Mouse (Mus musculus): Measurements from ENCODE around the gene Nrxn3. TPM values are rescaled to one million over a fixed set of nuclear protein-coding genes. Genes with fewer than 3 reads are reported as not detected.
A peak's percentile ranks its signal among the peaks of the same experiment; 100 is the strongest.

The Nrxn3 gene
- polyA plus RNA-seq, 1 experiment from 2014 or later: 88.1 TPM

DNA sequence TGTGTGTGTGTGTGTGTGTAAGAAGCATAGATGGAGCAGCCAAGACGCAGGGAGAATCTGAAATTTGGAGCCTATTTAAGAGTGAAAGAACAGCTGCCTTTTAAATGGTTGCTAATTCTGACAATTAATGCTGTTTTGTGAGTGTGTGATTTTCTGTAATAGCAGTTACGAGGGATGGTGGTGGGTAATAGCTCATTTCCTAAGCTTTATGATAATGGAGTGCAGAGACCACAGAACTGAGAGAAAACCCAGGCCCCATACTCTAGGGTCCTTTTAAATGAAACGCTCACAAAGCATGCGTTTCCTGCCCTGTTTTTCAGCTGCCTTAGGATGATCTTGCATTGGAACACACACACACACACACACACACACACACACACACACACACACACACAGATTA is 137.7 kb downstream of the Nrxn3 start:
- H3K27me3 ChIP-seq: no peaks in the 10 kb centered on the region
- ATAC-seq: peak; percentile 78
- 0 out of 2 replicates have a peak overlapping the region, but pooled peaks have one; percentile 19 for H3K9ac ChIP-seq (replicated peaks)
- no peak overlapping the region for H3K4me2 ChIP-seq (replicated peaks)
- H3K27ac ChIP-seq: peak overlapping the region; percentile 66
- peaks cover 26% of the 10 kb centered on the region for H3K4me1 ChIP-seq (replicated peaks)
- no peak overlapping the region for H3K4me3 ChIP-seq (replicated peaks)
- whole genome bisulfite sequencing: 10% methylated on average over 4 of the region's 4 CpGs
- no peaks in the 10 kb centered on the region for H3K36me3 ChIP-seq
- H3K9me3 ChIP-seq: no peaks in the 10 kb centered on the region

DNA sequence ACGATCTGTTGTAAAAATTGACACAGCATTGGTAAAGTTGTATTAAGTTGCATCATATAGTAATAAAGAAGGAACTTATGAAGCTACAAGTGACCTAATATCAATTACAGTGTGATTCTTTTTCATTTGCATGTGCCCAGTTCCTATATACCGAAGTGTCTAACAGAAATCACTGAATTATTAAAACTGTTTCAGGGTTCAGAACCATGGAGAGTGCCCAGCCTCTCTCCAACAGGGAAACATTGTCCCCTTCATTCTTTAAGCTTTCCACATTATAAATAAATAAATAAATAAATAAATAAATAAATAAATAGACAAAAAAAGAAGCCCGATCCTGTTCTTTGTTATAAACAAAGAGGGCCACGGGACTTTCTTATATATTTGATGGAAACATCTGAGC is 140.4 kb downstream of the Nrxn3 start:
- WGBS: 73% methylated on average over 4 of the region's 4 CpGs
- Histone ChIP-seq H3K36me3 (no peaks in the 10 kb centered on the region), H3K4me2 (replicated peaks) (no peak overlapping the region), H3K27me3 (no peaks in the 10 kb centered on the region), H3K4me1 (replicated peaks) (peaks cover 33% of the 10 kb centered on the region), H3K9me3 (no peaks in the 10 kb centered on the region), H3K4me3 (replicated peaks) (no peak overlapping the region), H3K27ac (no peak overlapping the region), H3K9ac (replicated peaks) (no peak overlapping the region)
- ATAC-seq: no peak

DNA sequence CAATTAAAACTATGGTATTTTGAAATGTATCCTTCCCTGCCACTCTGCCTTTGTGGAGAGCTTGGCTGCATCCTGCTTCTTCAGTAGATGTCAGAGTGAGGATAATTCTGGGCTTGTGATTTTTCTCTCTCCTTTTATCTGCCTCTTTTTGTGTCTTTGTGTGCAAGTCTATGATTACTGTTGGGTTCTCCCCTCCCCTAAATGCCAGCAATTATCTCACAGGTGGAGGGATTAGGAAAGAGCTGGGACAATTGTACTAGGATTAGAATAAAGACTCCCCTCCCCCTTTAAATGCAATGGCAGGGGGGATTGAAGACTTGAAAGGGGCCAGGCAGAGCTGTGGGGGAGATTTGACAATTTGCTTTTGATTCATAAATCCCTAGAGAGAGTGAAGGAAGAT is 145.6 kb downstream of the Nrxn3 start:
- Histone ChIP-seq H3K9ac (replicated peaks) (no peak overlapping the region), H3K4me1 (replicated peaks) (peaks cover 44% of the 10 kb centered on the region), H3K27ac (peak overlapping the region; percentile 45), H3K27me3 (no peaks in the 10 kb centered on the region), H3K4me3 (replicated peaks) (no peak overlapping the region), H3K36me3 (no peaks in the 10 kb centered on the region), H3K4me2 (replicated peaks) (no peak overlapping the region), H3K9me3 (no peaks in the 10 kb centered on the region)
- peak; percentile 59 for ATAC-seq

DNA sequence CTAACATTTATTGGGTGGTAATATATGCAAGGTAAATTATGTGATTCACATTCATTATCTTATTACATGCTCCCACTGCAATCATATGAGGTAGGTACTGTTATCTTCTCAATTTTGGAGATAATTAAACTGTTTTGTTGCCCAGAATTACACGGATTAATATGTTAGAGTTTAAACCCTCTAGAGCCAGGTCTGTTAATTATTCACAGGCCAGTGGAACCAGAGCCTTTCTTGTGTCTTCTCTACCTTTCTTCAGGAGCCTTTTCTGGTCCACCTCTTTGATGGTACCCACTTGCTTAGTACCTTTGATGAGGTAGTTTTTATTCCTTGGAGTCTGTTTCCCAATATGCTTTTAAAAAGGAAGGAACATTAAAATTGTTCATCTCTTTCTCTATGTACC is 174.7 kb downstream of the Nrxn3 start:
- Histone ChIP-seq H3K4me2 (replicated peaks) (no peak overlapping the region), H3K36me3 (no peaks in the 10 kb centered on the region), H3K9me3 (no peaks in the 10 kb centered on the region), H3K27ac (no peak overlapping the region), H3K4me3 (replicated peaks) (no peak overlapping the region), H3K27me3 (no peaks in the 10 kb centered on the region), H3K4me1 (replicated peaks) (peaks cover 17% of the 10 kb centered on the region), H3K9ac (replicated peaks) (no peak overlapping the region)
- WGBS: 68% methylated on average over 1 of the region's 1 CpGs
- ATAC-seq: no peak

DNA sequence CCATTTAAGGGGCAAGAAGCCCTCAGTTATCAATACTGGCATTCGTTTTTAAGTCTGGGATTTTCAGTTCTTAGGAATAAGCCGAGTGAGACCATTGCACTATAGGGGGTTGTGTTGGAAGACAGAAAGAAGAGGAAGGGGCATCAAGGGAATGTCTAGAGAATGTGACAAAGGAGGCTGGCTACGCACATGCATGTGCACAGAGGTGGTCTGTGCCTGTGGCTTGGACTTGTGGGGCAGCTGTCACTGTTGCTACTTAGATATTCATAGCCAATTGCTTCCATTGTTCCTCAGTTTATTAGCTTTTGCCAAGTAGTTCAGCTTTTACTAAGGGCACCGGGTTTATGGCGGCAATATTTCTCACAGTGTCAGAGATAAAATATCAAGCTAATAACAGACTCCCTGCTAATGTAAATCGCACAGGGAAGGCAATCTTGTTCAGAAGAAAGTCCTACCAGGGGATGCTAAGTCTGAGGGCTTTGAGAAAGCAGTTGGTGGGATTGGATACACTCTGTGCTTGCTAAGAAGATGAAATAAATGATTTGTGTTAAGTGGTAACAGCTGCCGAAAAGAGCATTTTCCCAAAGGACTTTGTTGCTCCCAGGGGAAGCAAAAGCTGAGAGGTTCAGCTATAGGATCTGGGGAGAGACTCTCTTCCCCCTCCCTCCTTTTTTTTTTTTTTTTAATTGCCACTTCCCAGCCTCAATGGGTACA is 177.5 kb downstream of the Nrxn3 start:
- Histone ChIP-seq H3K9me3 (no peaks in the 10 kb centered on the region), H3K27me3 (no peaks in the 10 kb centered on the region), H3K4me1 (replicated peaks) (peaks cover 25% of the 10 kb centered on the region), H3K4me2 (replicated peaks) (no peak overlapping the region), H3K4me3 (replicated peaks) (no peak overlapping the region), H3K36me3 (no peaks in the 10 kb centered on the region), H3K27ac (peak overlapping the region; percentile 53; the same call in 1 of the 2 replicates), H3K9ac (replicated peaks) (no peak overlapping the region)
- ATAC-seq: peak; percentile 58; the same call in 1 of the 2 replicates
- WGBS: 43% methylated on average over 7 of the region's 7 CpGs

DNA sequence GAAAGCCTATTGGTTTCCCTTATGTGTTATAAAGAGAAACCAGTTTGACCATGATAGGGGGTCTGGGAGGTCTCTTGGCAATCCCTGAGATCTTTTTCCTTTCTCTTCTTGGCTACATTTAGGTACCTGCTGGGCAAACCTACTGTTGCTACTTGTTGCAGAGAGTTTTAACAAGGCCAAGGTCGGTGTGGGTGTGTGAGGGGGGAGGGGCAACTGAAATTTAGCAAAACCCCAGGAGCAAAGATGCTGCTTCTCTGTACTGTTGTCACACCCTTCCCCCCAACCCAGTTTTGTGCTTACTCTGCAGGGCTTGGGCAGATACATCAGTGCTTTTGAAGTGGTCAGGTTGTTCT is 178.0 kb downstream of the Nrxn3 start:
- WGBS: 17% methylated on average over 1 of the region's 1 CpGs
- H3K9me3 ChIP-seq: no peaks in the 10 kb centered on the region
- no peak for ATAC-seq

DNA sequence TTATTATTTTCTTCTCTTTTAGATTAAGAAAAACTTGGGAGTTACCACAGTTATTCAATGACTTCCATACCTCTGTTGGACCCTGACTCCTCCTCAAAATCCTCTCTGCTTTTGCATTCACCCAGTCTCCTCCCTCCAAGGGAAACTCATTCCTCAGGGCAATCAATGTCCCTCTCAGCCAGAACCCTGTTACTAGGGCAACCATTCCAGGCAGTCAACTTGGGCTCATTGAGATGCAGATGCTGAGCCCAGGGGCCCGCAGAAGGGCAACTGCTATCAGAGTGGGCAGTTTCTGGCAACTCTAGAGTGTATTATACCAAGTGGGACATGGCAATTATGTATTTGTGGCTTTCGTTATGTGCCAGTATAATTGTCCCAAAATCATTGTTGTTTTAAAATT is 188.1 kb downstream of the Nrxn3 start:
- Histone ChIP-seq H3K4me1 (replicated peaks) (peaks cover 16% of the 10 kb centered on the region), H3K27ac (0 out of 2 replicates have a peak overlapping the region, but pooled peaks have one; percentile 17), H3K9ac (replicated peaks) (no peak overlapping the region), H3K4me2 (replicated peaks) (no peak overlapping the region), H3K4me3 (replicated peaks) (no peak overlapping the region), H3K9me3 (no peaks in the 10 kb centered on the region), H3K27me3 (no peaks in the 10 kb centered on the region), H3K36me3 (no peaks in the 10 kb centered on the region)
- ATAC-seq: peak; percentile 97
- 11% methylated on average over 2 of the region's 2 CpGs for WGBS

More for the DNA sequence above, 178.0 kb downstream of the Nrxn3 start:
- H3K36me3 ChIP-seq: no peaks in the 10 kb centered on the region
- no peaks in the 10 kb centered on the region for H3K27me3 ChIP-seq
- H3K4me1 ChIP-seq (replicated peaks): peaks cover 25% of the 10 kb centered on the region
- no peak overlapping the region for H3K4me3 ChIP-seq (replicated peaks)
- no peak overlapping the region for H3K4me2 ChIP-seq (replicated peaks)
- H3K9ac ChIP-seq (replicated peaks): no peak overlapping the region
- 0 out of 2 replicates have a peak overlapping the region, but pooled peaks have one; percentile 53 for H3K27ac ChIP-seq

DNA sequence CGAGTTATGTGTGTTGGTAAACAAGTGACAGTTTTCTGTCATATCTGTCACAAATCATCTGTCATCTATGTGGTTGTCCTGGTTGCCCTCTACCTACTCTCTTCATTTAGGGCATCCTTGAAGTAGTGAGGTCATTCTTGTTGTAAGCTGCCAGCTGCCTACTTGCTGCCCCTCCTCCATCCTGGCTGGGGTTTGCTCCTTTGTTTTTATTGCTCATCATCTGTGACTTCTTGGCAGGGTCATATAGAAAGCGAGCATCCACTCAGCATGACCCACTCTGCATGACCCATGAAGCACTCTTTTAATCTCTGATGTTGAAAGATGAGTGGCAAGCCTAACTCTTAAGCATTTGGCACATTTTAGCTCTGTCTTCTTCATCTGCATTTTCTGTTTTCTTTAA is 194.1 kb downstream of the Nrxn3 start:
- no peak overlapping the region for H3K4me2 ChIP-seq (replicated peaks)
- WGBS: 66% methylated on average over 2 of the region's 2 CpGs
- no peak for ATAC-seq

DNA sequence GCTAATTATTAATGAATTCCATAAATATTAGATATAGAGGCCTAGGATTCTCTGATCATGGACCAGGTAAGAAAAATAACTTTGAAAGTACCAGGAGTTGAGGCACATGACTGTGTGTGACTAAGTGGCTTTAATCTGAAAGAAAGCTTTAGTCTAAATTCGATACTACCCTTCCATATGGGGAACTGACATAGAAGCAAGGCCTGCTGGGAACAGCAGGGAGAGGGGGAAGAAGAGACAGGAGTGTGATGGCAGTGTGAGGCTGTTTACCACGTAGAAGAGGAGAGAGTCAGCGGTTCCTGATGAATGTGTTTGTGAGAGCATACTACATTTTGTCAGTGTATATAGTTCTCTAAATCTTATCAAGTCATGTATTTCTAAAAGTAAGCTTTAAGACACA is 202.2 kb downstream of the Nrxn3 start:
- Histone ChIP-seq H3K9me3 (no peaks in the 10 kb centered on the region), H3K36me3 (no peaks in the 10 kb centered on the region), H3K9ac (replicated peaks) (no peak overlapping the region), H3K4me3 (replicated peaks) (no peak overlapping the region), H3K27me3 (no peaks in the 10 kb centered on the region), H3K27ac (no peak overlapping the region), H3K4me1 (replicated peaks) (0 out of 2 replicates have a peak, but pooled peaks cover 4% of the 10 kb centered on the region), H3K4me2 (replicated peaks) (no peak overlapping the region)
- WGBS: 64% methylated on average over 3 of the region's 3 CpGs
- no peak for ATAC-seq

More for the DNA sequence above, 194.1 kb downstream of the Nrxn3 start:
- Histone ChIP-seq H3K36me3 (no peaks in the 10 kb centered on the region), H3K27me3 (no peaks in the 10 kb centered on the region), H3K27ac (no peak overlapping the region), H3K9ac (replicated peaks) (no peak overlapping the region), H3K9me3 (no peaks in the 10 kb centered on the region), H3K4me1 (replicated peaks) (no peaks in the 10 kb centered on the region), H3K4me3 (replicated peaks) (no peak overlapping the region)

DNA sequence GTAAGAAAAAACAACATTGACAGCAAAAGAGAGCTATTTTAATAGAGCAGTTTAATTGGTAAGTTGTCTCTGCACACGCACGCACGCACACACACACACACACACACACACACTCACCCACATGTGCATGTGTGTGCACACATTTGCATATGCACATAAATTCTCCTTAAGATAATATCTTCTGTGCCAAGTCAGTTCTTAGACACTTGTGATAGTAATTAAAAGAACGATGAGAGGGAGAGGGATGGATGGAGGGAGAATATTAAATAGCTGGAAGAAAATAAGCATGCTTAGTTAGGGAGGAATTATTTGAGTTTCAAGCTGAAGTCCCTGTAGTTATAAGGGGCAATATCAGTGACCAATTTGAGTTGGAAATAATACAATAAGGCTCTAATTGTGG is 203.6 kb downstream of the Nrxn3 start:
- WGBS: 80% methylated on average over 4 of the region's 4 CpGs
- Histone ChIP-seq H3K4me1 (replicated peaks) (0 out of 2 replicates have a peak, but pooled peaks cover 4% of the 10 kb centered on the region), H3K27me3 (no peaks in the 10 kb centered on the region), H3K9ac (replicated peaks) (no peak overlapping the region), H3K36me3 (no peaks in the 10 kb centered on the region), H3K4me2 (replicated peaks) (no peak overlapping the region), H3K27ac (no peak overlapping the region), H3K4me3 (replicated peaks) (no peak overlapping the region), H3K9me3 (no peaks in the 10 kb centered on the region)
- no peak for ATAC-seq

DNA sequence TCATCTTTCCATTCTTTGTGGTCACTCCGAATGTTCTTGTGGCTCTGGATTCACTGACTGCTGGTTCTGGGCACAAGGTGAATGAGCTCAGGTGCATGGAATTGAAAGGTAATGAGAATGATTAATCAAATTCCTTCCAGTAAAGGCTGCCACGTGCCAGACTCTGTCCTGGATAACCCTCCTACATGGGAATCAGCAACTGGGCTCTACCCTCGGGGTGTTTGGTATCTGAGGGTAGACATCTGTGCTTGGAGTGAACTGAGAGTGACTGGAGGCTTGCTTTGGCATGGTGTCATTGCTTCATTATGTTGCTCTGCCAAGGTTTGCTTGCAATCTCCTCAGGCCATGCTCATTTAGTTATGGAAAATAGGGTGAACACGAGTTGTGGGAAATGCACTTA is 209.0 kb downstream of the Nrxn3 start:
- H3K4me3 ChIP-seq (replicated peaks): no peak overlapping the region

DNA sequence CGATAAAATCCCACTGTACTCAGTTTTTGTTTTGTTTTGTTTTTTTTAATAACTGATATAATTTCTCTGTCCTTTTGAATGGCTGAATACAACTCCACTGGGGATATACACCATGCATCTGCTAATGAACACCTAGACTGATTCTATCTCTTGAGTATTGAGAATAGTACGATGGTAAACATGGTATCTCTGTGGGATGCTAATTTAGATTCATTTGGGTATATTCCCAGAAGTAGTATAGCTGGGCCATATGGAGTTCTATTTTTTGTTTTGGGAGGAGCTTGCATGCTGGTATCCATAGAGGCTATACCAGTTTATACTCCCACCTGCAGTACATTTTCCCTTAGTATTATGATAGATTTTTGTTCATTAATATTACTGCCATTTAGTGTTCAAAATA is 217.0 kb downstream of the Nrxn3 start:
- Histone ChIP-seq H3K9ac (replicated peaks) (no peak overlapping the region), H3K4me3 (replicated peaks) (no peak overlapping the region), H3K4me2 (replicated peaks) (no peak overlapping the region), H3K4me1 (replicated peaks) (no peaks in the 10 kb centered on the region), H3K27me3 (no peaks in the 10 kb centered on the region), H3K36me3 (no peaks in the 10 kb centered on the region), H3K9me3 (no peaks in the 10 kb centered on the region), H3K27ac (no peak overlapping the region)
- WGBS: 79% methylated on average over 2 of the region's 2 CpGs
- ATAC-seq: no peak

More for the DNA sequence above, 209.0 kb downstream of the Nrxn3 start:
- 85% methylated on average over 4 of the region's 4 CpGs for WGBS
- no peaks in the 10 kb centered on the region for H3K9me3 ChIP-seq
- no peaks in the 10 kb centered on the region for H3K36me3 ChIP-seq
- H3K27me3 ChIP-seq: no peaks in the 10 kb centered on the region
- no peaks in the 10 kb centered on the region for H3K4me1 ChIP-seq (replicated peaks)
- no peak overlapping the region for H3K27ac ChIP-seq
- H3K9ac ChIP-seq (replicated peaks): no peak overlapping the region
- H3K4me2 ChIP-seq (replicated peaks): no peak overlapping the region
- no peak for ATAC-seq

DNA sequence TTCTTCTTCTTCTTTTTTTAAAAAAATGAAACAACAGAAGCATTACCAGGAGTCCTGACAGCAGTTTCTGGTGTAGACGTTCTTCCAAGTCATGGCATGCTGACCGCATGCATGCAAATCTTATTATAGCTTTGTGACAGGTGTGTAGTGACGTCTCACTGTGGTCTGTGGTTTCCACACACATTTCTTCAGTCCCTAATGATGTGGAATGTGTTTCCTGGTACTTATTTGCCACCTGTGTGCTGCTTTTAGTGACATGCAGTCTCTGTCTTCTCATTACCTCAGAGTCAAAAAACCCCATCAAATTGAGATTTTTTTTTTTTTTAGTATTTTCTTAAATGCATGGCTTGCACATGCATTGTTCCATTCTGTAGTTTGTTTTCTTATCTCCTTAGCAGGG is 222.3 kb downstream of the Nrxn3 start:
- ATAC-seq: no peak
- H3K27me3 ChIP-seq: no peaks in the 10 kb centered on the region

More for the DNA sequence above, 222.3 kb downstream of the Nrxn3 start:
- Histone ChIP-seq H3K27ac (no peak overlapping the region), H3K4me1 (replicated peaks) (no peaks in the 10 kb centered on the region), H3K9me3 (no peaks in the 10 kb centered on the region), H3K4me3 (replicated peaks) (no peak overlapping the region), H3K4me2 (replicated peaks) (no peak overlapping the region), H3K36me3 (no peaks in the 10 kb centered on the region), H3K9ac (replicated peaks) (no peak overlapping the region)
- 65% methylated on average over 3 of the region's 3 CpGs for WGBS
